Mouse (Mus musculus) forebrain, embryonic 14.5 days (tissue): ENCODE data around the gene Dimt1. TPM values are rescaled to one million over a fixed set of nuclear protein-coding genes. Genes with fewer than 3 reads are reported as not detected.
"Not testable (repeated sequence)": the region's sequence is repeated elsewhere in the genome, so short reads cannot be mapped to it uniquely, and the experiment has no call there.

ENCODE experiments used
- ATAC-seq: fragments of 200-750 bp; cut with Nextera tagmentation; 2 replicates; pipeline ENCODE4 v1.8.0; 2017; ENCODE audit warnings: mild to moderate bottlenecking, moderate library complexity
- DNase-seq: peaks from one replicate; pipeline ENCODE4 v3.0.0-alpha.2; 2015; ENCODE audit warnings: low spot score
- H3K27ac ChIP-seq: fragments of 300-500 bp; sonication (generic); 2 replicates; pipeline ENCODE4 v1.5.1; 2014; ENCODE audit warnings: low read depth, mild to moderate bottlenecking, control low read depth, low read length, moderate library complexity
- H3K27me3 ChIP-seq: fragments of 300-500 bp; sonication (generic); replicated peaks from 2 replicates; pipeline ENCODE4 v1.6.1; 2014; ENCODE audit warnings: low read length, control low read depth, mixed read lengths; ENCODE audit not compliant: control insufficient read depth, insufficient read depth
- H3K36me3 ChIP-seq: fragments of 300-500 bp; sonication (generic); 2 replicates; pipeline ENCODE4 v1.6.1; 2014; ENCODE audit warnings: low read length, control low read depth; ENCODE audit not compliant: control insufficient read depth, insufficient read depth
- H3K4me1 ChIP-seq: fragments of 300-500 bp; sonication (generic); 2 replicates; pipeline ENCODE4 v1.6.1; 2014; ENCODE audit warnings: antibody characterized with exemption, low read length, control low read depth; ENCODE audit not compliant: control insufficient read depth, insufficient read depth
- H3K4me2 ChIP-seq: fragments of 300-500 bp; sonication (generic); 2 replicates; pipeline ENCODE4 v1.6.1; 2014; ENCODE audit warnings: mild to moderate bottlenecking, control low read depth, low read length
- H3K4me3 ChIP-seq: fragments of 300-500 bp; sonication (generic); 2 replicates; pipeline ENCODE4 v1.5.1; 2014; ENCODE audit warnings: low read depth, low read length, control low read depth
- H3K9ac ChIP-seq: fragments of 300-500 bp; sonication (generic); 2 replicates; pipeline ENCODE4 v1.6.1; 2014; ENCODE audit warnings: mild to moderate bottlenecking, low read length, control low read depth, moderate library complexity
- H3K9me3 ChIP-seq: fragments of 300-500 bp; sonication (generic); replicated peaks from 2 replicates; pipeline ENCODE4 v1.6.1; 2016; ENCODE audit warnings: low read length, control low read depth, mixed read lengths; ENCODE audit not compliant: control insufficient read depth
- WGBS: fragments of 180-500 bp; shearing (Covaris S2); extraction: QIAGEN DNeasy Blood & Tissue Kit; methylation state at CpG from one replicate; pipeline ENCODE4 v1.1.7; 2014; 5-methylcytosine and 5-hydroxymethylcytosine counted together
- polyA plus RNA-seq: library from polyadenylated mRNA; unstranded; fragments of >200 nt; fragmentation: Nextera tagmentation; extraction: Ambion mirVana; gene quantifications from 2 replicates; pipeline ENCODE4 v1.2.1, GENCODE M21; 2014

The Dimt1 gene
- polyA plus RNA-seq, result 47.6 and 52.2 TPM in 2 replicates

DNA sequence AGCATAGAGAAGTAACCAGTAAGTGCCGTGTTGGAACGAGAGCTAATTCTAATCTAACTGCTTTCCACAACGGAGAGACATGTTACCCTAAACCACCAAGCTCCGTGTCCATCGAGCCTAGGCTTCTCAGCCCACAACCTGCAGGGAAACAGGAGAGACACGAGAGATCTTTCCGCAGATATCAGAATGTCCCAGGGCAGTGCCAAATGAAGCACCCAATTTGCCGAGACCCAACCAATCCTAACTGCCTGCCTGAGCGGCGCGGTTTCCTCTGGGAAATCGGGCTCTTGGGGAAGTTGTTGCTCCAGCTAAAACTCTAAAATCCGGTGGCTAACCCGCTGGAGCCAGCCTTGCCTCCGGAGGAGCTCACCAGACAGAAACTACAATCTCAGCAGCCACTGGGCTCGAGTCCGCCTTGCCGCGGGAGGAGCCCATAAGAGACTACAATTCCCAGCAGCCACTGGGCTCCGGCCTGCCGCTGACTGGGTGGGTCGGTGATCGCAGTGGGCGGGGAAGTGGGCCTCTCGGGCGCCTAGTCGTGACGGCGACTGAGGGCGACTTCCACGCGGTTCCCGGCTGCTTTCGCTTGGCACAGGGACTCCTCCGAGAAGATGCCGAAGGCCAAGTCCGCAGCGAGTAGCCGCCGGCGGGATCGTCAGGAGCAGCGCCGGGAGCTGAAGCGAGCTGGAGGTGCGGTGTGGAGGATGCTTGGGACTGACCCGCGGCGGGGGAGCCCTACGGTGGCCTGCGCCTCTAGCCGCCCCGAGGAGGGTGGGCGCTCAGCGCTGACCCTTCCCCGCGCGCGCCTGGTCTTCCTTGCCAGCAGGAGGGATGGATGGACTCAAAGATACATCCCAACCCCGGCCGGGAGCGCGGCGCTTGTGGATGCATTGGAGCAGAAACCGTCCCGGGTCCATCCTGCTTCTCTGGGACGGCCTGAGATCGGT, at the start of gene Dimt1:
TSS of gene Dimt1 (plus strand) at position 534 of the 947 bp plus-strand sequence.
- Histone ChIP-seq H3K4me2 (peak within 1 kb of the TSS; percentile 70), H3K27ac (peak within 1 kb of the TSS; percentile 58), H3K36me3 (peaks cover 19% of the 10 kb centered on the region), H3K9ac (peak within 1 kb of the TSS; percentile 91), H3K4me3 (peak within 1 kb of the TSS; percentile 93), H3K9me3 (no peaks in the 10 kb centered on the region), H3K4me1 (peaks cover 9% of the 10 kb centered on the region), H3K27me3 (no peaks in the 10 kb centered on the region)
- WGBS, result under 1% methylated on average over 68 of the region's 68 CpGs
- ATAC-seq (peak; percentile 100), DNase-seq (peak; percentile 98)

- H3K4me2 ChIP-seq, result no peak overlapping the region
- WGBS, result 95% methylated on average over 3 of the region's 3 CpGs
- H3K9me3 ChIP-seq, result no peaks in the 10 kb centered on the region
- DNase-seq, result no peak
- H3K4me1 ChIP-seq, result no peaks in the 10 kb centered on the region
- H3K27ac ChIP-seq, result no peak overlapping the region
- no peaks in the 10 kb centered on the region for H3K27me3 ChIP-seq
- H3K9ac ChIP-seq, result no peak overlapping the region
- H3K4me3 ChIP-seq, result no peak overlapping the region
- peaks cover 45% of the 10 kb centered on the region for H3K36me3 ChIP-seq
- no peak for ATAC-seq
Measured at GRCm38 (mm10) chr13:106904637-106905036, 42.3 kb upstream of the Dimt1 start.

- H3K9ac ChIP-seq, H3K27ac ChIP-seq, H3K4me1 ChIP-seq, H3K9me3 ChIP-seq, H3K4me3 ChIP-seq, DNase-seq, H3K4me2 ChIP-seq, ATAC-seq, H3K27me3 ChIP-seq: not testable (repeated sequence)
- 94% methylated on average over 6 of the region's 6 CpGs for WGBS
- peaks cover 45% of the 10 kb centered on the region for H3K36me3 ChIP-seq
Measured at GRCm38 (mm10) chr13:106905154-106905553, 41.8 kb upstream of the Dimt1 start.

GRCm38 (mm10) chr13:106907273-106907672, 39.7 kb upstream of the Dimt1 start:
- Histone ChIP-seq H3K9me3 (no peaks in the 10 kb centered on the region), H3K4me1 (no peaks in the 10 kb centered on the region), H3K9ac (no peak overlapping the region), H3K4me2 (no peak overlapping the region), H3K36me3 (peaks cover 41% of the 10 kb centered on the region), H3K27me3 (no peaks in the 10 kb centered on the region), H3K4me3 (no peak overlapping the region), H3K27ac (no peak overlapping the region)
- ATAC-seq (no peak), DNase-seq (no peak)
- 90% methylated on average over 4 of the region's 4 CpGs for WGBS

GRCm38 (mm10) chr13:106910096-106910495, 36.8 kb upstream of the Dimt1 start:
- DNase-seq (no peak), ATAC-seq (no peak)
- H3K36me3 ChIP-seq, result peaks cover 41% of the 10 kb centered on the region
- H3K4me2 ChIP-seq, result no peak overlapping the region
- H3K9me3 ChIP-seq, result no peaks in the 10 kb centered on the region
- H3K4me3 ChIP-seq, result no peak overlapping the region
- WGBS, result 96% methylated on average over 10 of the region's 10 CpGs
- no peak overlapping the region for H3K9ac ChIP-seq
- H3K4me1 ChIP-seq, result no peaks in the 10 kb centered on the region
- H3K27ac ChIP-seq, result no peak overlapping the region
- no peaks in the 10 kb centered on the region for H3K27me3 ChIP-seq

- H3K27ac ChIP-seq, result no peak overlapping the region
- H3K9me3 ChIP-seq, result no peaks in the 10 kb centered on the region
- no peaks in the 10 kb centered on the region for H3K4me1 ChIP-seq
- 87% methylated on average over 3 of the region's 3 CpGs for WGBS
- DNase-seq (no peak), ATAC-seq (no peak)
- H3K36me3 ChIP-seq, result peaks cover 19% of the 10 kb centered on the region
- no peak overlapping the region for H3K9ac ChIP-seq
- H3K4me2 ChIP-seq, result no peak overlapping the region
- no peaks in the 10 kb centered on the region for H3K27me3 ChIP-seq
- H3K4me3 ChIP-seq, result no peak overlapping the region
Measured at GRCm38 (mm10) chr13:106913125-106913736, 33.7 kb upstream of the Dimt1 start.

DNA sequence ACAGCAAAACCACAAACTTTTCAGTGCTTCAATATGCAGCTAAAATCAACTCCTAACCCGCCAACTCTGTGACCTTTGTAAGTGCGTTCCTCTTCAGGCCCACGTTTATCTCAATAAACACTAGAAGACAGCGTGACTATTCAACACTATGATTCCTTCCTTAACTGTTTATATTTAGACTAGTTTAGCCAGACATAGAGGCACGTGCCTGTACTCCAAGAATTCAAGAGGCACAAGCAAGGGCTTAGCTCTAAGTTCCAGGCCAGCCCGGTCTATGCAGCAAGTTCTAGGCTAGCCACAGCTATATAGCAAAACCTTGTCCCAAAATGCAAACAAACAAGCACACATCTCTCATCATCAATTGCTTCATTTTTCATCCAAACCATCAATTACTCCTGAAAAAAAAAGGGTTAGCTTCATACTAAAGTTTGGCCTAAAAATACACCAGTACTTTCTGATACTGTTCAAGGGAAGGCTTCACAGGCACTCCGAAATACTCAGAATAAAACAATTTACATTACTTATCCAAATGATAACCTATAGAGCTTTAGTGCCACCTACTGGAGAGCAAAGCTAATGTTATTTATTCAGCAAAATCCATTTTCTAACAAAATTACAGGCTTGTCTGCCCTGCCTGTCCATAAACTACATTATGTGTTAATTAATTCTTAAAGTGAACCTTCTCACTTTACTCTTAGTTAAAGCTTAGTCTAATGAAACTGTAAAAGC, 28.4 kb upstream of the Dimt1 start:
- no peaks in the 10 kb centered on the region for H3K4me1 ChIP-seq
- ATAC-seq (no peak), DNase-seq (peak; percentile 87)
- peaks cover 27% of the 10 kb centered on the region for H3K36me3 ChIP-seq
- WGBS, result 91% methylated on average over 7 of the region's 7 CpGs
- H3K9ac ChIP-seq, result no peak overlapping the region
- no peak overlapping the region for H3K27ac ChIP-seq
- no peaks in the 10 kb centered on the region for H3K27me3 ChIP-seq
- no peak overlapping the region for H3K4me3 ChIP-seq
- H3K9me3 ChIP-seq, result no peaks in the 10 kb centered on the region
- no peak overlapping the region for H3K4me2 ChIP-seq

GRCm38 (mm10) chr13:106925921-106926320, 21.0 kb upstream of the Dimt1 start:
- WGBS, result 95% methylated on average over 3 of the region's 3 CpGs
- ATAC-seq, H3K4me1 ChIP-seq, H3K27me3 ChIP-seq, H3K4me3 ChIP-seq, H3K27ac ChIP-seq, H3K4me2 ChIP-seq, DNase-seq, H3K9me3 ChIP-seq, H3K9ac ChIP-seq: not testable (repeated sequence)
- peaks cover 25% of the 10 kb centered on the region for H3K36me3 ChIP-seq
